Mouse (Mus musculus) stomach, postnatal 0 days (tissue): Measurements from ENCODE around the gene Hectd4. TPM values are rescaled to one million over a fixed set of nuclear protein-coding genes. Genes with fewer than 3 reads are reported as not detected.
"Not testable (repeated sequence)": the region's sequence is repeated elsewhere in the genome, so short reads cannot be mapped to it uniquely, and the experiment has no call there.

Experiments
- ATAC-seq: fragments of 200-750 bp; cut with Nextera tagmentation; 2 replicates; pipeline ENCODE4 v1.8.0; 2017; ENCODE audit not compliant: low FRiP score, low TSS enrichment
- DNase-seq: peaks from one replicate; pipeline ENCODE4 v3.0.0-alpha.2; 2016; ENCODE audit warnings: low spot score
- H3K27ac ChIP-seq: fragments of 300-500 bp; sonication (generic); replicated peaks from 2 replicates; pipeline ENCODE4 v1.5.1; 2014; ENCODE audit warnings: mild to moderate bottlenecking, control low read depth
- H3K27me3 ChIP-seq: fragments of 300-500 bp; sonication (generic); 2 replicates; pipeline ENCODE4 v1.6.1; 2014; ENCODE audit warnings: low read length; ENCODE audit not compliant: control insufficient read depth, insufficient read depth
- H3K36me3 ChIP-seq: fragments of 300-500 bp; sonication (generic); 2 replicates; pipeline ENCODE4 v1.6.1; 2014; ENCODE audit warnings: low read length, mixed read lengths; ENCODE audit not compliant: control insufficient read depth, insufficient read depth
- H3K4me1 ChIP-seq: fragments of 300-500 bp; sonication (generic); replicated peaks from 2 replicates; pipeline ENCODE4 v1.6.1; 2014; ENCODE audit warnings: antibody characterized with exemption; ENCODE audit not compliant: control insufficient read depth, insufficient read depth
- H3K4me2 ChIP-seq: fragments of 300-500 bp; sonication (generic); replicated peaks from 2 replicates; pipeline ENCODE4 v1.6.1; 2014; ENCODE audit warnings: low read depth, mild to moderate bottlenecking, control low read depth, moderate library complexity
- H3K4me3 ChIP-seq: fragments of 300-500 bp; sonication (generic); 2 replicates; pipeline ENCODE4 v1.5.1; 2014; ENCODE audit warnings: low read depth, low read length, control low read depth
- H3K9ac ChIP-seq: fragments of 300-500 bp; sonication (generic); 2 replicates; pipeline ENCODE4 v1.6.1; 2014; ENCODE audit warnings: mild to moderate bottlenecking, low read length, control low read depth, mixed read lengths
- H3K9me3 ChIP-seq: fragments of 300-500 bp; sonication (generic); 2 replicates; pipeline ENCODE4 v1.6.1; 2016; ENCODE audit warnings: low read length; ENCODE audit not compliant: control insufficient read depth
- CTCF ChIP-seq: IDR thresholded peaks from 2 replicates; pipeline ENCODE4 v1.5.1; 2016; ENCODE audit warnings: antibody characterized with exemption, low read depth, mild to moderate bottlenecking, moderate library complexity
- EP300 ChIP-seq: optimal IDR thresholded peaks from 2 replicates; pipeline ENCODE3; 2016; ENCODE audit warnings: antibody characterized with exemption
- WGBS: fragments of 180-500 bp; shearing (Covaris S2); extraction: QIAGEN DNeasy Blood & Tissue Kit; methylation state at CpG from one replicate; pipeline ENCODE4 v1.1.7; 2014; 5-methylcytosine and 5-hydroxymethylcytosine counted together
- polyA plus RNA-seq: library from polyadenylated mRNA; unstranded; fragments of >200 nt; fragmentation: Nextera tagmentation; extraction: Ambion mirVana; gene quantifications from 2 replicates; pipeline ENCODE4 v1.2.1, GENCODE M21; 2015

The Hectd4 gene
- polyA plus RNA-seq, 1 experiment from 2014 or later, result 1.7 TPM

GRCm38 (mm10) chr5:121225854-121226253, 5.8 kb downstream of the Hectd4 start:
- H3K4me1 ChIP-seq, result peaks cover 3% of the 10 kb centered on the region
- no peak overlapping the region for H3K4me3 ChIP-seq
- DNase-seq (no peak), ATAC-seq (no peak)
- H3K9me3 ChIP-seq, result no peaks in the 10 kb centered on the region
- no peaks in the 10 kb centered on the region for H3K27me3 ChIP-seq
- H3K4me2 ChIP-seq, result no peak overlapping the region
- no peaks in the 10 kb centered on the region for H3K36me3 ChIP-seq
- H3K9ac ChIP-seq, result no peak overlapping the region
- no peak overlapping the region for H3K27ac ChIP-seq
- 77% methylated on average over 2 of the region's 2 CpGs for WGBS
- TF ChIP-seq CTCF (no peak), EP300 (no peak)

DNA sequence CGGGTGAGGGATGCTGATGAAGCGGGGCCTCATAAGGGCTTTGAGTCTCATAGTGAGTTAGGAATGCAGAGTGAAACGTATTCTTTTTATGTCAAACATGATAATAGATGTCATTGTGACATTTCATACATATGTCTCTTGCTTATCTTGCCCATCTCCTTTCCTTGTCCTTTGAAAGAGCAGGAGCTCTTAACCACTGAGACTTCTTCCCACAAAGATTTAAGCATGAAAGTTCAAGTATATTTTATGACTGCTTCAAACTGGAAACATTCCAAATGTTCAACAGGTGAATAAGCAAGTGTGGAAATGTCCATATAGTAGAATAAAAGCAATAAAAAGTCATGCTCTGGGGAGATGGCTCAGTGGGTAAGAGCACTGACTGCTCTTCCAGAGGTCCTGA, 6.4 kb downstream of the Hectd4 start:
- Histone ChIP-seq H3K4me2 (no peak overlapping the region), H3K27ac (no peak overlapping the region), H3K4me1 (peaks cover 2% of the 10 kb centered on the region), H3K4me3 (no peak overlapping the region), H3K36me3 (no peaks in the 10 kb centered on the region), H3K27me3 (no peaks in the 10 kb centered on the region), H3K9ac (no peak overlapping the region), H3K9me3 (no peaks in the 10 kb centered on the region)
- WGBS, result 62% methylated on average over 3 of the region's 3 CpGs
- DNase-seq, result no peak
- no peak for ATAC-seq
- TF ChIP-seq CTCF, result no peak
- TF ChIP-seq EP300, result no peak

DNA sequence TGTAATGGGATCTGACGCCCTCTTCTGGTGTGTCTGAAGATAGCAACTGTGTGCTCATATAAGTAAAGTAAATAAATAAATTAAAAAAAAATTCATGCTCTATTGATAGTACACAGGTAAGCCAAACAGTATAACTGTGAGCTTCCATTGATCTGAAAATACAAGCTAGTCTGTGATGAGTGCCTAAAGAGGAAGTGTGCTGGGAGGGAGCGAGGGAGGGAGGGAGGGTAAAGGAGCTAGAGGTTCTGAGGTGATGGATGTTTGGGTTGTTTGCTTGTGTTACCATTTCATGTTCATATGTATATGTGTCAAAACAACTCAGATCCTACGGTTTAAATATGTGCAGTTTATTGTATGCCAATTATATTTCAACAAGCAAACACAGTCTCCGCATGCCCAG, 6.8 kb downstream of the Hectd4 start:
- ATAC-seq (no peak), DNase-seq (no peak)
- no peaks in the 10 kb centered on the region; the same call in 1 of the 2 replicates for H3K4me1 ChIP-seq
- H3K9me3 ChIP-seq, result no peaks in the 10 kb centered on the region
- H3K4me3 ChIP-seq, result no peak overlapping the region
- H3K27ac ChIP-seq, result no peak overlapping the region
- H3K9ac ChIP-seq, result no peak overlapping the region
- no peak for TF ChIP-seq EP300
- TF ChIP-seq CTCF, result no peak
- H3K36me3 ChIP-seq, result no peaks in the 10 kb centered on the region
- no peaks in the 10 kb centered on the region for H3K27me3 ChIP-seq
- WGBS, result 79% methylated on average over 4 of the region's 4 CpGs
- H3K4me2 ChIP-seq, result no peak overlapping the region

GRCm38 (mm10) chr5:121227330-121227729, 7.3 kb downstream of the Hectd4 start:
- H3K36me3 ChIP-seq, DNase-seq, H3K27me3 ChIP-seq, H3K4me2 ChIP-seq, H3K4me3 ChIP-seq, H3K4me1 ChIP-seq, H3K9me3 ChIP-seq, ATAC-seq, H3K9ac ChIP-seq, H3K27ac ChIP-seq: not testable (repeated sequence)
- 81% methylated on average over 1 of the region's 1 CpGs for WGBS

- no peak overlapping the region for H3K4me3 ChIP-seq
- 66% methylated on average over 2 of the region's 2 CpGs for WGBS
- DNase-seq (no peak), ATAC-seq (no peak)
- H3K9me3 ChIP-seq, result no peaks in the 10 kb centered on the region
- H3K4me1 ChIP-seq, result no peaks in the 10 kb centered on the region; the same call in 1 of the 2 replicates
- no peak overlapping the region for H3K27ac ChIP-seq
- no peaks in the 10 kb centered on the region for H3K27me3 ChIP-seq
- no peak overlapping the region for H3K9ac ChIP-seq
- no peaks in the 10 kb centered on the region for H3K36me3 ChIP-seq
- no peak overlapping the region for H3K4me2 ChIP-seq
- TF ChIP-seq CTCF (no peak), EP300 (no peak)
Measured at GRCm38 (mm10) chr5:121229182-121229581, 9.2 kb downstream of the Hectd4 start.

- H3K9ac ChIP-seq, result no peak overlapping the region
- 86% methylated on average over 9 of the region's 9 CpGs for WGBS
- H3K4me3 ChIP-seq, result no peak overlapping the region
- H3K27me3 ChIP-seq, result no peaks in the 10 kb centered on the region
- no peaks in the 10 kb centered on the region for H3K9me3 ChIP-seq
- DNase-seq (no peak), ATAC-seq (no peak)
- no peaks in the 10 kb centered on the region for H3K36me3 ChIP-seq
- no peaks in the 10 kb centered on the region; the same call in 1 of the 2 replicates for H3K4me1 ChIP-seq
- TF ChIP-seq CTCF (no peak), EP300 (no peak)
- no peak overlapping the region for H3K4me2 ChIP-seq
- no peak overlapping the region for H3K27ac ChIP-seq
Measured at GRCm38 (mm10) chr5:121230811-121231210, 10.8 kb downstream of the Hectd4 start.
